Mouse (Mus musculus) liver, embryonic 13.5 days (tissue): ENCODE results near the gene Fiz1. TPM values are rescaled to one million over a fixed set of nuclear protein-coding genes. Genes with fewer than 3 reads are reported as not detected.

ENCODE experiments used
- ATAC-seq: fragments of 200-750 bp; cut with Nextera tagmentation; 2 replicates; pipeline ENCODE4 v1.8.0; 2017; ENCODE audit warnings: low read depth, mild to moderate bottlenecking, moderate number of reproducible peaks, moderate library complexity
- DNase-seq: peaks from one replicate; pipeline ENCODE4 v3.0.0; 2022
- H3K27ac ChIP-seq: fragments of 300-500 bp; sonication (generic); 2 replicates; pipeline ENCODE4 v1.5.1; 2015; ENCODE audit warnings: moderate library complexity, mild to moderate bottlenecking, inconsistent platforms
- H3K27me3 ChIP-seq: fragments of 300-500 bp; sonication (generic); 2 replicates; pipeline ENCODE4 v1.6.1; 2015; ENCODE audit warnings: mild to moderate bottlenecking, inconsistent platforms
- H3K36me3 ChIP-seq: fragments of 300-500 bp; sonication (generic); 2 replicates; pipeline ENCODE4 v1.6.1; 2015; ENCODE audit warnings: mild to moderate bottlenecking, inconsistent platforms
- H3K4me1 ChIP-seq: fragments of 300-500 bp; sonication (generic); replicated peaks from 2 replicates; pipeline ENCODE4 v1.6.1; 2015; ENCODE audit warnings: inconsistent platforms
- H3K4me2 ChIP-seq: fragments of 300-500 bp; sonication (generic); 2 replicates; pipeline ENCODE4 v1.6.1; 2015; ENCODE audit warnings: inconsistent platforms, mild to moderate bottlenecking, moderate library complexity
- H3K4me3 ChIP-seq: fragments of 300-500 bp; sonication (generic); replicated peaks from 2 replicates; pipeline ENCODE4 v1.5.1; 2015; ENCODE audit warnings: mild to moderate bottlenecking, inconsistent platforms
- H3K9ac ChIP-seq: fragments of 300-500 bp; sonication (generic); 2 replicates; pipeline ENCODE4 v1.6.1; 2015; ENCODE audit warnings: mild to moderate bottlenecking, inconsistent platforms
- H3K9me3 ChIP-seq: fragments of 300-500 bp; sonication (generic); replicated peaks from 2 replicates; pipeline ENCODE4 v1.6.1; 2016; ENCODE audit warnings: inconsistent platforms
- WGBS: fragments of 180-500 bp; shearing (Covaris S2); methylation state at CpG from one replicate; pipeline ENCODE4 v1.1.7; 2015; ENCODE audit not compliant: insufficient replicate concordance; 5-methylcytosine and 5-hydroxymethylcytosine counted together
- polyA plus RNA-seq: library from polyadenylated mRNA; unstranded; fragments of >200 nt; fragmentation: Nextera tagmentation; extraction: Ambion mirVana; gene quantifications from 2 replicates; pipeline ENCODE4 v1.2.1, GENCODE M21; 2015

Fiz1 gene
- polyA plus RNA-seq, 1 experiment from 2014 or later, result 15.8 TPM

DNA sequence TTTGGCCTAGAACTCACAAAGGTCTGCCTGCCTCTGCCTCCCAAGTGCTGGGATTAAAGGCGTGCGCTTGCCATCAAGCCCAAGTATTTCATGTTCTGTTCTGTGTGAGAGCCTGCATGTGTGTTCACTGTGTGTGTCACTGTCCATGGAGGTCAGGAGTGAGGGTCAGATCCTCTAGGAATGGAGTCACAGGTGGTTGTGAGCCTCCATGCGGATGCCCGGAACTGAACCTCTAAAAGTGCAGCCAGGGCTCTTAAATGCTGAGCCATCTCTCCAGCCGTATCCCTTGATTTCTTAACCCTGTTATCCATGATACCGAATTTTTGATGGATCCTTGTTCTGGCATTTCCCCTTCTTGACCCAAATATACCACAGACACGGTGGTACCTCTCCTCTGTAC lies 22.5 kb upstream of the Fiz1 start:
- peaks cover 34% of the 10 kb centered on the region for H3K36me3 ChIP-seq
- ATAC-seq, result no peak

DNA sequence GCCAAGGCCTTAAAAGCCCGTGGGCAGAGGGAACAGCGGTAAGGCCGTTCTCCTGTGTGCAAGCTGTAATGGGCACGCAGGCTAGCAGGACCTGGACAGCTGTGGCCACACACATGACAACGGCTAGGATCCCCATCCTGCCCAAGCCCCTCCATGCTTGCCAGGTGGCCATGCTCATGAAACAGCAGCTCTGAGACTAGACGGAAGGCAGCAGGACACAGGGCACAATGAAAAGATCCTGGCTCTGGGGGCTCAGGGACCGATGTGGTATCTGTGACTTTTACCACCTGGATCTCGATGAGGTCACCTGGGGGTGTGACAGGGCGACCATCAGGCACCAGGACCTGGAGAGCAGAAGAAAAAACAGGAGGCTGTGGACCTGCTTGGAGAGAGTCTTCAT lies 21.6 kb upstream of the Fiz1 start:
- peaks cover 43% of the 10 kb centered on the region for H3K36me3 ChIP-seq
- no peak overlapping the region for H3K9ac ChIP-seq
- no peak overlapping the region for H3K27ac ChIP-seq
- no peak for ATAC-seq
- peaks cover 11% of the 10 kb centered on the region for H3K9me3 ChIP-seq
- H3K27me3 ChIP-seq, result no peaks in the 10 kb centered on the region
- WGBS, result 87% methylated on average over 9 of the region's 9 CpGs
- peaks cover 27% of the 10 kb centered on the region for H3K4me1 ChIP-seq
- DNase-seq, result no peak
- H3K4me2 ChIP-seq, result no peak overlapping the region
- no peak overlapping the region for H3K4me3 ChIP-seq

More for the DNA sequence above, 22.5 kb upstream of the Fiz1 start:
- H3K27me3 ChIP-seq, result no peaks in the 10 kb centered on the region
- peaks cover 3% of the 10 kb centered on the region; the same call in 1 of the 2 replicates for H3K9me3 ChIP-seq
- H3K27ac ChIP-seq, result no peak overlapping the region
- no peak overlapping the region; the same call in 1 of the 2 replicates for H3K9ac ChIP-seq
- 83% methylated on average over 7 of the region's 7 CpGs for WGBS
- no peak overlapping the region for H3K4me2 ChIP-seq
- no peak for DNase-seq
- peaks cover 27% of the 10 kb centered on the region for H3K4me1 ChIP-seq
- no peak overlapping the region for H3K4me3 ChIP-seq

DNA sequence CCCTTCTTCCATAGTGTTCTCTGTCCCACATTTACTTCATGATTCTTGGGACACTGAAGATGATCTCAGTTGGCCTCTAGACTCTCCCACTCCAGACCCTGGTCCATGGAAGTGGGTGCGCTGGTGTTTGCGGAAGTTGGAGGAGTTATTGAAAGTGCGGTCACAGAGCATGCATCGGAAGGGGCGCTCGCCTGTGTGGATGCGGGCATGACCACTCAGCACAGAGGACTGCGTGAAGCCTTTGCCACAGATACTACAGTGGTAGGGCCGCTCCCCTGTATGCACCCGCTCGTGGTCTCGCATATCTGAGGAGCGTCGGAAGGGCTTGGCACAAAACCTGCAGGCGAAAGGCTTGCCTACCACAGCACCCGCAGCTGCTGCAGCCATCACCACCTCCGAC lies 21.1 kb upstream of the Fiz1 start:
- H3K9ac ChIP-seq, result no peak overlapping the region
- no peaks in the 10 kb centered on the region for H3K27me3 ChIP-seq
- peaks cover 48% of the 10 kb centered on the region for H3K36me3 ChIP-seq
- peaks cover 16% of the 10 kb centered on the region for H3K9me3 ChIP-seq
- H3K4me2 ChIP-seq, result no peak overlapping the region
- H3K4me3 ChIP-seq, result no peak overlapping the region
- peaks cover 27% of the 10 kb centered on the region for H3K4me1 ChIP-seq
- H3K27ac ChIP-seq, result no peak overlapping the region
- WGBS, result 89% methylated on average over 17 of the region's 17 CpGs
- ATAC-seq, result no peak
- DNase-seq, result no peak

DNA sequence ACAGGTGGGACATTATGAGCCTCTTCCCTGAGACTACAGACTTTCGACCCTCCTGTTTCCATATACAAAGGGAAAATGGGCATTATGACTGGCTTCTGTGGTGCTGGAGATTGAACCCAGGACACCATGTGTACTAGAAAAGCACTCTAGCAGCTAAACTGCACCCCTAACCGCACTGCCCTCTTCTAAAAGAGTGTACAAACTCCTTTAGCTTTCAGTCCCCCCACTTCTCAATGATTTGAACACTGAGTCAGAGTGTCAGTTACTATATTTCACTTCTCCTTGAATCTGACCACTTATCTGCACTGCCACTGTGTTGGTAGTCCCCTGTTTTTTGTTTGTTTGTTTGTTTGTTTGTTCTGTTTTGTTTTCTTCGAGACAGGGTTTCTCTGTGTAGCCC lies 19.3 kb upstream of the Fiz1 start, which contains the start of gene 4632433K11Rik:
TSS of gene 4632433K11Rik (plus strand) at position 301 of the 400 bp plus-strand sequence.
- 69% methylated on average over 3 of the region's 3 CpGs for WGBS
- H3K36me3 ChIP-seq, result peaks cover 66% of the 10 kb centered on the region

DNA sequence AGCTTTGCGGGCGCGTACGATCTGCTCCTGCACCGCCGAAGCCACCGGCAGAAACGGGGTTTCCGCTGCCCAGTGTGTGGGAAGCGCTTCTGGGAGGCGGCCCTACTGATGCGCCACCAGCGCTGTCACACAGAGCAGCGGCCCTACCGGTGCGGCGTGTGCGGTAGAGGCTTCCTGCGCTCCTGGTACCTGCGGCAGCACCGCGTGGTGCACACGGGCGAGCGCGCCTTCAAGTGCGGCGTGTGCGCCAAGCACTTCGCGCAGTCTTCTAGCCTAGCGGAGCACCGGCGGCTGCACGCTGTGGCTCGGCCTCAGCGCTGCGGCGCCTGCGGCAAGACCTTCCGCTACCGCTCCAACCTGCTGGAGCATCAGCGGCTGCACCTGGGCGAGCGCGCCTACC lies 17.0 kb upstream of the Fiz1 start:
- Histone ChIP-seq H3K36me3 (peaks cover 84% of the 10 kb centered on the region), H3K9me3 (peaks cover 31% of the 10 kb centered on the region), H3K4me3 (no peak overlapping the region), H3K4me2 (no peak overlapping the region), H3K27me3 (no peaks in the 10 kb centered on the region), H3K9ac (no peak overlapping the region), H3K27ac (no peak overlapping the region), H3K4me1 (0 out of 2 replicates have a peak, but pooled peaks cover 3% of the 10 kb centered on the region)
- DNase-seq, result no peak
- 89% methylated on average over 46 of the region's 46 CpGs for WGBS
- no peak for ATAC-seq

More for the DNA sequence above, 19.3 kb upstream of the Fiz1 start, which contains the start of gene 4632433K11Rik:
- H3K4me2 ChIP-seq, result no peak within 1 kb of the TSS
- DNase-seq (no peak), ATAC-seq (no peak)
- no peak within 1 kb of the TSS for H3K4me3 ChIP-seq
- H3K27me3 ChIP-seq, result no peaks in the 10 kb centered on the region
- H3K9ac ChIP-seq, result no peak within 1 kb of the TSS
- no peak within 1 kb of the TSS for H3K27ac ChIP-seq
- H3K4me1 ChIP-seq, result peaks cover 16% of the 10 kb centered on the region
- peaks cover 31% of the 10 kb centered on the region for H3K9me3 ChIP-seq

DNA sequence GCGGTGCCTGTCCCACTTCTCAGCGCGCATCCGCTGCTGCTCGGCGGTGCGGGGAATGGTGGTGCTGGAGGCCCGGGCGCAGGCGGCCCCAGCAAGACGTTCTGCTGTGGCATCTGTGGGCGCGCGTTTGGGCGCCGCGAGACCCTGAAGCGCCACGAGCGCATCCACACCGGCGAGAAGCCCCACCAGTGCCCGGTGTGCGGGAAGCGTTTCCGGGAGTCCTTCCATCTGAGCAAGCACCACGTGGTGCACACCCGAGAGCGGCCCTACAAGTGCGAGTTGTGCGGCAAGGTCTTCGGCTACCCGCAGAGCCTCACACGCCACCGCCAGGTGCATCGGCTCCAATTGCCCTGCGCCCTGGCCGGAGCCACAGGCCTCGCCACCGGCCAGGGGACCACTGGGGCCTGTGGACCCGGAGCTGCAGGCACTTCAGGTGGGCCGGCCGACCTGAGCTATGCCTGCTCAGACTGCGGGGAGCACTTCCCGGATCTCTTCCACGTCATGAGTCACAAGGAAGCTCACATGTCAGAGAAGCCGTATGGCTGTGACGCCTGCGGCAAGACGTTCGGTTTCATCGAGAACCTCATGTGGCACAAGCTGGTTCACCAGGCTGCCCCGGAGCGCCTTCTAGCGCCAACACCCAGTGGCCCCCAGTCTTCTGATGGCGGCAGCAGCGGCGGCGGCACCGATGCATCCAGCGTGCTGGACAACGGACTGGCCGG lies 16.2 kb upstream of the Fiz1 start:
- Histone ChIP-seq H3K36me3 (peaks cover 87% of the 10 kb centered on the region), H3K27me3 (no peaks in the 10 kb centered on the region), H3K4me1 (0 out of 2 replicates have a peak, but pooled peaks cover 3% of the 10 kb centered on the region), H3K4me2 (no peak overlapping the region), H3K9ac (no peak overlapping the region), H3K27ac (no peak overlapping the region), H3K4me3 (no peak overlapping the region), H3K9me3 (peaks cover 31% of the 10 kb centered on the region)
- WGBS, result 94% methylated on average over 63 of the region's 63 CpGs
- ATAC-seq (no peak), DNase-seq (no peak)

DNA sequence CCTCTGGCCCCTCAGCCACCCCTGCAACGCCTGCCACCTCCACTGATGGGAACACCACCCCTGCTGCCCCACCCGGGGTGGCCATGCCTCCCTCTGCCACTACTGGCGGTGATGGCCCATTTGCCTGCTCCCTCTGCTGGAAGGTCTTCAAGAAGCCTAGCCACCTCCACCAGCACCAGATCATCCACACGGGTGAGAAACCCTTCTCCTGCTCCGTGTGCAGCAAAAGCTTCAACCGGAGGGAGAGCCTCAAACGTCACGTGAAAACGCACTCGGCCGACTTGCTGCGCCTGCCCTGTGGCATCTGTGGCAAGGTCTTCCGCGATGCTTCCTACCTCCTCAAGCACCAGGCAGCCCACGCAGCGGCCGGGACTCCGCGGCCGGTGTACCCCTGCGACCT lies 15.4 kb upstream of the Fiz1 start:
- H3K27ac ChIP-seq, result no peak overlapping the region
- no peak for DNase-seq
- H3K4me1 ChIP-seq, result peaks cover 3% of the 10 kb centered on the region; the same call in 1 of the 2 replicates
- no peak overlapping the region for H3K4me3 ChIP-seq
- WGBS, result 91% methylated on average over 21 of the region's 21 CpGs
- H3K9ac ChIP-seq, result no peak overlapping the region
- H3K27me3 ChIP-seq, result no peaks in the 10 kb centered on the region
- no peak for ATAC-seq
- no peak overlapping the region for H3K4me2 ChIP-seq
- peaks cover 31% of the 10 kb centered on the region for H3K9me3 ChIP-seq
- H3K36me3 ChIP-seq, result peaks cover 89% of the 10 kb centered on the region

DNA sequence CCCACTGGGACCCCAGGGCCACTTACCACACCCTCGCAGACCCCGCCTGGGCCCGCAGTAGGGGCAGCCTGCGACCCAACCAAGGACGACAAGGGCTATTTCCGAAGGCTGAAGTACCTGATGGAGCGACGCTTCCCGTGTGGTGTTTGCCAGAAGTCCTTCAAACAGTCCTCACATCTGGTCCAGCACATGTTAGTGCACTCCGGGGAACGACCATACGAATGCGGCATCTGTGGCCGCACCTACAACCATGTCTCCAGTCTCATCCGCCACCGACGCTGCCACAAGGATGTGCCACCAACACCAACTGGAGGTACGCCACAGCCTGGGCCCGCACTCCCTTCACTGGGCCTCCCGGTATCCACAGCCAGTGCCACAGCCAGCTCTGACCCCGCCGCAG lies 15.0 kb upstream of the Fiz1 start:
- no peak overlapping the region for H3K4me3 ChIP-seq
- H3K27ac ChIP-seq, result no peak overlapping the region
- no peak overlapping the region for H3K9ac ChIP-seq
- WGBS, result 94% methylated on average over 22 of the region's 22 CpGs
- peaks cover 90% of the 10 kb centered on the region for H3K36me3 ChIP-seq
- ATAC-seq (no peak), DNase-seq (no peak)
- peaks cover 31% of the 10 kb centered on the region for H3K9me3 ChIP-seq
- no peak overlapping the region for H3K4me2 ChIP-seq
- peaks cover 3% of the 10 kb centered on the region; the same call in 1 of the 2 replicates for H3K4me1 ChIP-seq
- H3K27me3 ChIP-seq, result no peaks in the 10 kb centered on the region

DNA sequence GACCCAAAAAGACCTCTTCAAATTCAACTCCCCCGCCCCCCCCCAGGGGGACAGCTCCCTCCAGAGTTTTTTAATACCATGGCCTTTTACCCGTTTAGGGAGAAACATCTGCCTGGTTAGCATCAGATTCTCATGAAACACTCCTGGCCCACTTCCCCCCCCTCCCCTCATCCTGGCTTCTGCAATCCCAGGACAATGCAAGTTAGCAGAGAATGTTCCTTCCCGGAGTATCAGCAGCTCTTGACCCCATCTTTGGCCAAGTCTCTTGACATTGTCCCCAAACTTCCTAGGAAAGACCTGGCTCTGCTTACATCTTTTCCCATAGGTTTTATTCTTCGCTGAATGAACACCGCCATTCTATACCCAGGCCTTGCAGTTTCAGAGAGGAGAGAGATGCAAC lies 6.7 kb upstream of the Fiz1 start:
- 47% methylated on average over 5 of the region's 5 CpGs for WGBS
- peaks cover 4% of the 10 kb centered on the region; the same call in 1 of the 2 replicates for H3K9me3 ChIP-seq
- peak overlapping the region; percentile 90 for H3K4me3 ChIP-seq
- ATAC-seq (no peak), DNase-seq (no peak)
- peaks cover 60% of the 10 kb centered on the region for H3K36me3 ChIP-seq
- peak overlapping the region; percentile 97 for H3K9ac ChIP-seq
- H3K4me1 ChIP-seq, result peaks cover 42% of the 10 kb centered on the region
- H3K27me3 ChIP-seq, result no peaks in the 10 kb centered on the region
- H3K27ac ChIP-seq, result peak overlapping the region; percentile 96
- peak overlapping the region; percentile 72 for H3K4me2 ChIP-seq

DNA sequence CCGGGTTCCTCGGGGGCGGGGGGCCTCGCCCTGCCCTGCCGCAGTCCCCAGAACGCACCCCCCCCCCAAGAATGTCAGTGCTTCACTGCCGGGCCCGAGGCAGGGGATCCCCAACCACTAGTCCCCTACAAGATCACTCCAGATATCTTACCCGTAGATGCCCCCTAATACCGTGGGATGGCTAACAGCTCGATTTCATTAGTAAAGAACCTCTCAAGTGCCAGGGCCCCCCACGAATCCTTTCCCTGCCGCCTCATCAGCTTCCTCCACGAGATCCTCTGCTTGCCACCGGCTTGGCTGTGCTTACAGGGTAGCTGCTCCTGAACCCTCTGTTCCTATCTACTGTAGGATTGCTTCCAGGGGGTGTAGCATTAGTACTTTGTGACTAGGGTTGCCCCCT lies 6.2 kb upstream of the Fiz1 start:
- H3K9ac ChIP-seq, result peak overlapping the region; percentile 97
- peak; percentile 2; the same call in 1 of the 2 replicates for ATAC-seq
- 0% methylated on average over 15 of the region's 15 CpGs for WGBS
- peaks cover 47% of the 10 kb centered on the region for H3K4me1 ChIP-seq
- peaks cover 4% of the 10 kb centered on the region; the same call in 1 of the 2 replicates for H3K9me3 ChIP-seq
- peaks cover 57% of the 10 kb centered on the region for H3K36me3 ChIP-seq
- H3K27ac ChIP-seq, result peak overlapping the region; percentile 96
- no peak for DNase-seq
- H3K27me3 ChIP-seq, result no peaks in the 10 kb centered on the region
- peak overlapping the region; percentile 72 for H3K4me2 ChIP-seq
- H3K4me3 ChIP-seq, result peak overlapping the region; percentile 90

DNA sequence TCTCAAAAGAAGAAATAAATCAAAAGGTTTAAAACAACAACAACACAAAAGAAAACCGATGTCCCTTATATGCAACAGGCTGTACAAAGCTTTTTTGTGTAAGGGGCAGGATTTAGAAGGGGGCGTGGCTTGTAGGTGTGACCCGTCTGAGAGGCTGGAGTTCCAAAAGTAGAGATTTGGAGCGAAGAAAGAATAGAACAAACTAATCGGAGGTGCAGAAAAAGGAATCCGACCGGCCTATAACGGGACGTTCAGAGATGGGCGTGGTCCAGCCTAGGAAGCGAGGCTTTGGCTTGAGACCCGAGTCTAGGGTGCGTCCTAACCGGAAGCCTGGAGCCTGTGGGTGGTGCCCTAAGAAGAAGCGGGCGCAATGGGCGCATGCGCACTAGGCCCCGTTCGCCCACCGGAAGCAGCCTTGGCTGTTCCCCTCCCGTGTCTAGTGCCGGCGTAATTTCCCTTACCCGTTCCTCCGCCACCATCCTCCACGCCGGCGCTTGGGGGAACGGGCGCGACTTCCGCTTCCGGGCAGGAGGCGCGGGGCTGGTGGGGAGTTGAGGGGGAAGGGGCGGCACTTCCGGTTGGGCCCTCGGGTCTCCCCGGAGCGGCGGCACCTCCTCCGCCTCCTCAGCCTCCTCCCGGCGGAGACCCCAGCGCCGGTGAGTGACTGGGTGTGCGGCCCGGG lies 5.6 kb upstream of the Fiz1 start, which contains the start of the genes Zfp865 and Ccdc106:
TSS of gene Zfp865 (plus strand) at position 377 of the 682 bp plus-strand sequence.
TSS of gene Ccdc106 (plus strand) at position 554 of the 682 bp plus-strand sequence.
- Histone ChIP-seq H3K27me3 (no peaks in the 10 kb centered on the region), H3K36me3 (peaks cover 51% of the 10 kb centered on the region), H3K4me3 (peak within 1 kb of the TSS; percentile 90), H3K4me1 (peaks cover 49% of the 10 kb centered on the region), H3K9ac (peak within 1 kb of the TSS; percentile 97), H3K4me2 (peak within 1 kb of the TSS; percentile 72), H3K9me3 (peaks cover 4% of the 10 kb centered on the region; the same call in 1 of the 2 replicates), H3K27ac (peak within 1 kb of the TSS; percentile 96)
- peak; percentile 98 for DNase-seq
- ATAC-seq, result peak; percentile 86
- WGBS, result under 1% methylated on average over 49 of the region's 49 CpGs
